Mouse (Mus musculus): ENCODE measurements at regions not wholly inside any gene's neighbourhood (a gene's known extent, or its start where the extent isn't known, plus 50 kb on each side); places are given as distances from the start of the nearest gene placed in this dataset.

- no peak for TF ChIP-seq CTCF (IDR thresholded peaks at IDR 0.05; ENCODE audit: low read depth, low read length)
- no peak for TF ChIP-seq GATA1 (IDR thresholded peaks at IDR 0.05; ENCODE audit: borderline replicate concordance, low read length)
Observed at GRCm38 (mm10) chr15:27328441-27328840, 138.0 kb upstream of the Ank start.

Measured in G1E (cell line).